Mouse (Mus musculus): ENCODE data around the gene Slamf9. TPM values are rescaled to one million over a fixed set of nuclear protein-coding genes. Genes with fewer than 3 reads are reported as not detected.
A peak's percentile ranks its signal among the peaks of the same experiment; 100 is the strongest.

Slamf9 gene
- total RNA-seq, 2 experiments from 2014 or later: 0.77 TPM; not detected in 1

DNA sequence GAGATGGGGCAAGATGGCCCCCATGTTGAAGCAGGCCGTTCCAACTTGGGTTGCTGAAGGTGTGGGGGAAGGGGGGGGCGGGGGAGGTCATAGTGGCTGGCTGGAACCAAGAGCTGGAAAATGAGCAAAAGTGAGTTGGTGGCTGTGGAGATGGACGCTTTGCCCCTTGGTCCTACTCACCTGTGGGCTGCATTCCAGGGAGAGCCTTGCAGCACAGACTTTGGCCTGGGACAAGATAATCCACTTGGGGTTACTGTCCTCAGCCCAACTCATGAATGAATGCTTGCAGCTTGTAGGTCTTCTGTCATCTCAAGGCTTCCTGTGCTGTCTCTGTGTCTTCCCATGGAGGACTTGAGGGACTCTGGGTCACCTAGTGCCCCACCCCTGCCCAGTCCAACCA is 32.5 kb downstream of the Slamf9 start:
- no peak for ATAC-seq (replicated peaks; ENCODE audit: low FRiP score, poor library complexity, severe bottlenecking)

GRCm38 (mm10) chr1:172508172-172508571 is 33.0 kb downstream of the Slamf9 start:
- ATAC-seq (replicated peaks; ENCODE audit: low FRiP score, poor library complexity, severe bottlenecking): no peak

DNA sequence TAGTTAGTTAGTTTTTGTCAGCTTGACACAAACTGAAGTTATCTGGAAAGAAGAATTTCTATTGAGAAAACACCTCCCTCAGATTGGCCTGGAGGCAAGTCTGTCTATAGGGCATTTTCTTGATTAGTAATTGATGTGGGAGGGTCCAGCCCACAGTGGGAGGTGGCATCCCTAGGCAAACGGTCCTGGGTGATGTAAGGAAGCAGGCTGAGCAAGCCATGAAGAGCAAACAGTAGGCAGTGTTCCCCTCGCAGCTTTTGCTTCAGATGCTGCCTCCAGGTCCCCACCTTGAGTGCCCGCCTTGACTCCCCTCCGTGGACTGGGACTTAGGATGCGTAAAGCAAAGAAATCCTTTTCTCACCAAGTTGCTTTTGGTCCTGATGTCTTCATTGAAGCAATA is 34.1 kb downstream of the Slamf9 start:
- ATAC-seq (replicated peaks; ENCODE audit: low FRiP score, poor library complexity, severe bottlenecking): no peak

DNA sequence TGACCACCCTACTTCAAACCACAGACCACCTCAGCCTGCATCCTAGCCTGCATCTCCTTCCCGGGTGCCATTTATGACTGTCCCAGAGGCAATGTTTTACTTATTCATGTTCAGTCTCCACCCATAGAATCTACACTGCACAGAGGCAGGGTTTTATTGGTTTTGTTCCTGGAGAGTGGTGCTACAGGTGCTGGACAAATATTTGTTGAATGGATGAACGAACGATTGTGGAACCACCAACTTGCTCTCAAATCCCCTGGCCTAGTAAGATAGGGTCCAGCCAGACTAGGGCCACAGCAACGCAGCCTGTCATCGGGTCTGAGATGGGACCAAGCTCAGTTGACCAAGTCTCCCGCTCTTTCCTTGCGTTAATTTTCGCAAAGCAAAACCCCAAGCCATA is 34.8 kb downstream of the Slamf9 start:
- ATAC-seq (replicated peaks; ENCODE audit: low FRiP score, poor library complexity, severe bottlenecking): no peak

DNA sequence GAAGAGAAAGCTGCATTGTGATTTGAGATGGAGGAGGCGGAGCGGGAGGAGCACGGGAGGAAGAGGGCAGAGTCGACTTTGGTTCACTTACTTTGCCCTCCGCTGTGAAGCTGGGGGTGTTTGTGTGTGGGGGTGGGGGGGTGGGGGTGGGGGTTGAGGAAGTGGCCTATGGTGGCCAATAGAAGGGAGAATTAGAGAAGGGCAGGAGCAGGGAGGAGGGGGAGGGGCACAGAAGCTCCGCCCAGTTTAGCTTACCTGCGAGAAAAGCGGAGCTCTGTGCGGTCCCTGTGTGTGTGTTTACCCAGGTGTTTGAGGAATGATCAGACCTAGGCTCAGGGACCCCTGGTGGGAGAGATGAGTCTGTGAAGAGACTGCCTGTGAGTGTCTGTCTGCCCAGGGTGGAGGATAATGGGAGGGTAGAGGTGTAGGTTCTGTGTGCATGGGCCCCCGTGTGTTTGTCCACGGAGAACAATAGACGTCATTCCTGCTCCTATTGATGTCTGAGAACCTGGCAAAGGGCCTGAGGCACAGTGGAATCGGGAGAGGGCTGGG is 35.3 kb downstream of the Slamf9 start:
- ATAC-seq (replicated peaks; ENCODE audit: low FRiP score, poor library complexity, severe bottlenecking): no peak

DNA sequence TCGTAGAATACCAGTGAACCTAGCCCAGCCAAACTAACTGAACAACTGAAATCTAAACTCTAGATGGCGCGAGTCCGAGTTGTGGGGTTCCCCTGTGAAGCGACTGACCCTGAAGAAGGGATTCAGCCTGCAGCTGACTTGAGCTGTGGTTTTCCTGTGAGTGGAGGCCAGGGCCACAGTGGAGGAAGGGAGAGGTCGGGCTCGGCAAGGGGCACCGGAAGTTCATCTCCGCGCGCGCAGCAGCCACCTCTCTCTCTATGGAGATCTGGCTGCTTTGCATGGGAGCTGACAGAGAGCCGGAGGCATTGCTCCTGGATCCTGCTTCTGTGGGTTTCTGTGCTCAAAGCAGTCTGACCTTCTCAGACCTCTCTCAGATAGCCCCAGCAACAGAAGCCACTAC is 37.8 kb downstream of the Slamf9 start:
- no peak for ATAC-seq (replicated peaks; ENCODE audit: low FRiP score, poor library complexity, severe bottlenecking)

DNA sequence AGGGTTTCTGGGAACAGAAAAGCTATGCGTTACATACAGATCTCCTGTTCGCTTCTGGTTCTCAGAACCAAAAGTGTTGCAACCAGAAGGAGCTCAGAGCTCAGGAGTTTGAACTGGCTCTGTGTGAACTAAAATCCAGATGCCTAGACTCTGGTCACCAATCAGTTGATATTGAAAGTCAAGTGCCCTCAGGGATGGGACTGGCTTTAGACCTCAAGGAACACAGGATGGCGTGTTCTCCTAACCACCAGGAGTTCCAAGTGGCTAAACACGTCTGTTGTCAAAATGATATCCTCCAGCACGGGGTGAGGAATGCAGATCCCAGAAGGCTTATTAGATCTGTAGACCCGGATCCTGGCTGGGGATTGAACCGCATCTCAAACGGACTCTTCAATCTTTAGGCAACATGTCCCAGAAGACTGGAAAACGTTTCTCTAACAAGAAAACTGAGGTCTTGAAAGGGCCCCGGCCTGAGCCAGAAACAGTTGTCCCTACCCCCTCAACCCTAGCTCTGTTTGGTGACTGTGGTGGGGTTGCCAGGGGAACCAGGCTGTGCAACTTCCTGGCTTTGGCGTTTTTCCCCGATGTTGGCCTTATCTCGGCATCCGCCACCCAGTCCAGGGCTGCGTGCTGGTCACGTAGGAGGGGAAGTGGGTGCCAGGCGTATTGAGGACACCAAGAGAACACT is 38.5 kb downstream of the Slamf9 start:
- 0 out of 2 replicates have a peak, but pooled peaks have one; percentile 24 for ATAC-seq (replicated peaks; ENCODE audit: low FRiP score, poor library complexity, severe bottlenecking)

DNA sequence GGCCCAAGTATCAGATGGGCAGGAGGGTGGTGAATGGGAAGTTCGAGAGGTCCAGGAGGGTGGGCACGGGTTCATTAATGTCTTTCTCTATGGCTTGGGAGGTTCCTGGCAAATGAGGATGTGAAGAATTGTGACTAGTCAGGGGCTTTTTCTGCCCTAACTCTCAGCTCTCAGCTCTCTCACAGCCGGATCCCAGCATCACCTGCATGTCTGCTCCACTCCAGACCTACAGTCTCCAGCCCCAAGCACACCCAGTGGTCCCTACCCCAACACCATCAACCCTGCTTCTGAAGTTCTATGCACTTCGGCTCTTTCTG is 39.0 kb downstream of the Slamf9 start:
- no peak for ATAC-seq (replicated peaks; ENCODE audit: low FRiP score, poor library complexity, severe bottlenecking)

- ATAC-seq (replicated peaks; ENCODE audit: low FRiP score, poor library complexity, severe bottlenecking): no peak
Measured at GRCm38 (mm10) chr1:172514551-172515268, 39.6 kb downstream of the Slamf9 start.

- ATAC-seq (replicated peaks; ENCODE audit: low FRiP score, poor library complexity, severe bottlenecking): no peak
Measured at GRCm38 (mm10) chr1:172515396-172515795, 40.2 kb downstream of the Slamf9 start.

- no peak for ATAC-seq (replicated peaks; ENCODE audit: low FRiP score, poor library complexity, severe bottlenecking)
Measured at GRCm38 (mm10) chr1:172518013-172518412, 42.9 kb downstream of the Slamf9 start.

DNA sequence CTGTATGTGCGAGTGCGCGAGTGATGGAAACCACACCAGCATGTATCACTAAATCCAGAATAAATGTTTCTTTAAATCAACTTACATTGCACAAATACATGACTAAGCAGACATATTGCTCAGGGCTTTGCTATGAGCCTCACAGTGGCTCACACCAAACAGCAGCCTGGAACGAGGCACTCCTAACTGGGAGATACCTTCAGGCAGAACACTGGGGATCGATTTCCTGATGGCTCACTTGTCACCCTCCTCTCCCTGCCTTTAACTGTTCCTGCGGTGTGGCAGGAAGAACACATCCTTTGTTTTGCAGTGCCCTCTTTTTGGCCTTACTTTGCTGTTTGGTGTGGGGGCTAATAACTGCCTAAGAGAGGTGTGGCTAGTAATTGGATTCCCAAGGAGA is 44.5 kb downstream of the Slamf9 start:
- no peak for ATAC-seq (replicated peaks; ENCODE audit: low FRiP score, poor library complexity, severe bottlenecking)

GRCm38 (mm10) chr1:172520576-172521440 is 45.6 kb downstream of the Slamf9 start, which contains the start of gene Cfap45:
TSS of gene Cfap45 (plus strand) at chr1:172520801.
- no peak for ATAC-seq (replicated peaks; ENCODE audit: low FRiP score, poor library complexity, severe bottlenecking)

DNA sequence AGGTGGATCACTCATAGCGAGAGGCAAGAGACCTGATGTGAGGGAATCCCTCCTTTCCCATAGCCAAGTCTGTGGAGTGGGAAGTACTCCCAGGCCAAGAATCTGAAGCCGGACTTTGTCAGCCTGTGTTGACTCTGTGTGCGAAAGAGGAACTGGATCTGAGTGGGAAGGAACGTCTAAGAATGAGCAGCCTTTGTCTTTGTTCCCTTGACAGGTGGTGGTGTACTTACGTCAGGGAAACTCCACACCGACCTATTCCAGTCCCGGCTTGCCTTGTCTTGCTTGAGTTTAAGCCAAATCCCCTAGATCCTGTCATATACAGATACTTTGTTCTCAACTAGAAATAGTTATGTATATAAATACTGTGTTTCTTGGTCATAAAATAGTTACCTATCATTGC is 47.4 kb downstream of the Slamf9 start:
- ATAC-seq (replicated peaks; ENCODE audit: low FRiP score, poor library complexity, severe bottlenecking): no peak

DNA sequence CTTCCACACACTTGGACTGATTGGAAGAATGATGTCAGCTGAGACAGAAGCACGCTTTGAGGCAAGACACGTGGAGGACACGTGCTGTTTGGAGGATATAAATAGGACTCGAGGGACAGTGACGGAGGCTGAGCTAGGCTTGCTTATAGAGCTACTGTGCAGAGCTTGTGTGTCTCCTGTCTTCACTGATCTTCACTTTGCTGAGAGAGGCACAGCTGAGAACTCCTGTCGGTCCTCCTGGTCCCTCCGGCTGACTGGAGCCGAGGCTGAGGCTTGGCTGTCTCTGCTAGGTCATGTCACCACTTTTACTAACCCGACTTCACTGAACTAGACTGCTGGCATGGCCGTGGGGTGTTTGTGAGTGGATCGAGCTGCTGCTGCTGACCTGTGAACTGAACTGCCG is 48.5 kb downstream of the Slamf9 start:
- ATAC-seq (replicated peaks; ENCODE audit: low FRiP score, poor library complexity, severe bottlenecking): no peak

DNA sequence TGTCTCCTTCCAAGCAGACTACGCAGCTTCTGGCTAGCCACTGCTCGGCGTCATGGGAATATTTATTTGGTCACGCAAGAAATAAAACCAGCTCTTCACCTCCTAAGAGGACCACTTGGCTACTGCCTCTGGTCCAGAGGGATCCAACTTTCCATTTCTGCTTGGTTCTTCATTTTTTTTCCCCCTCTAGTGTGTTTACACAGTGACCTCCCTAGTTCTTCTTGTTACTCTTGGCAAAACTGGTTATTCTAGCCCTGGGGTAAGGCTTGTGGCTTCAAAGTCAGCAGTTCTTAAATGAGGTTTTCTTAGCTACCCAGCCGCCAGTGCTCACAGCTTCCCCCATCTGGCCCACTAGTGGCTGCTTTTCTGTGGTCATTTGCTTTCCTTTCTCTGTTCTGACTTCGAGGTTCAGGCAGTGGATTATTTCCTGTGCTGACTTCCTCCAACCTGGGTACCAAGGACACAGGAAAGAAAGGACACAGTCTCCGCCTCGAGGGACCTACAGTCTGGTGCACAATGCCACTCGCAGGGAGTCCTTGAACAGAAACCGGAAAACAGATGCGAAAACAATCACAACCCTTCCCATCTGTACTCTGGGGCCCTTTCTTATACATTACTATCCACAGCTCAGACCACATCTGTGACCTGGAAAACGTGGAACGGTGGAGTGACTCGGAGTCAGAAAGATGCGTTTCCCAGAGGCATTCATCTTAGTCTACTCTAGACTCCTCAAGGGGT is 50.0 kb downstream of the Slamf9 start:
- ATAC-seq (replicated peaks; ENCODE audit: low FRiP score, poor library complexity, severe bottlenecking): no peak

DNA sequence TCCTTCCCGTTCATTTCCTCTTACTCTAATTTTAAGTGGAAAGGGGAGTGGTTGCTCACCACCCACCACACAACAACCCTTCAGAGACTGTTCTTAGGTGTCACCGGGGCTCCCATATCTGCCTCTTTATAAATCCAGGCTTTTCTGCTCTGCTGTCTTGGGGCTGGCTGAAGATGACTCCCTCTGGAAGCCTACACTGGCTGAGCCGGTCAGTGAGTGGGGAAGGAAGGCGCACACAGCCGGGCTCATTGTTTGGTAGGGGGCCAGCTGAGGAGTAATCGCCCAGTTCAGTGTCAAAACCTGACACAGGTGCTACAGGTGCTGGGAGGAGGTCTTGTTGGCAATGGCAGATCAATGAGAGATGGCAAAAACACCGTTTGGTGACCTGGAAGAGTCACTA is 50.8 kb downstream of the Slamf9 start:
- no peak for ATAC-seq (replicated peaks; ENCODE audit: low FRiP score, poor library complexity, severe bottlenecking)

DNA sequence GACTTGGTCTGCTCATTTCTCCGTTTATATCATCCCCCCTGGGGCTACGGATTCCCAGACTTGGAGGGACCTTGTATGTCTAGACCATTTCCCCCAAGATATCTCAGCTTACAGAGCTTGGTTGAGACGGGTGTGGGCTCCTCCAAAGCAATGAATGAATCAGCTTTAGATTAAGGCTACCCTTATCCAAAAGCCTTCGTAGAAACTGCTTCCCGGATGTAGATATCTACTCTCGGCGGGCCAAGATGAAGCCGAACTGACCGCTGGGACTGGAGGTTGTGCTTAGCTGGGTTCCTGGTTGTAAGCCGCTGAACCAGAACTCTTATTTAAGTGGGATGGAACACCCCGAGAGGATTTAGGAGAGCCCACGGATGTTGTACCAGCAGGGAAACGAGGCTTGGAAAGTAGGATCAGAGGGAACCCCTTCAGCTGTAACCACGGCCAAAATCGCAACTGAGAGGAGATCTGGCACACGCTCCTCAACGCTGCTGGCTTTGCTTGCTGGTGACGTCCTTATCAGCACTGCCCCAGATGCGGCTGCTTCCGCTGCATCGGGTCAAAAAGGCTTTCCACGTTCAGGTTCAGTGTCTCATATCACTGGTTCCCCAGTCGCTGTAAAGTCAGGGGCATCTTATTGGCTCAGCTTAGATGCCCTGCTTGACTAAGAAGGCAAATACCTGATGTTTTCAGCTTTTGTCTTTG is 51.4 kb downstream of the Slamf9 start:
- no peak for ATAC-seq (replicated peaks; ENCODE audit: low FRiP score, poor library complexity, severe bottlenecking)

- no peak for ATAC-seq (replicated peaks; ENCODE audit: low FRiP score, poor library complexity, severe bottlenecking)
Measured at GRCm38 (mm10) chr1:172527431-172527830, 52.3 kb downstream of the Slamf9 start.
